Mouse (Mus musculus): ENCODE data around the gene Zfp853.

Gene Zfp853

GRCm38 (mm10) chr5:143293404-143293803 lies at the start of gene Zfp853:
TSS of gene Zfp853 (minus strand) at chr5:143293623.
- DNase-seq: peak; percentile 38 to 40

DNA sequence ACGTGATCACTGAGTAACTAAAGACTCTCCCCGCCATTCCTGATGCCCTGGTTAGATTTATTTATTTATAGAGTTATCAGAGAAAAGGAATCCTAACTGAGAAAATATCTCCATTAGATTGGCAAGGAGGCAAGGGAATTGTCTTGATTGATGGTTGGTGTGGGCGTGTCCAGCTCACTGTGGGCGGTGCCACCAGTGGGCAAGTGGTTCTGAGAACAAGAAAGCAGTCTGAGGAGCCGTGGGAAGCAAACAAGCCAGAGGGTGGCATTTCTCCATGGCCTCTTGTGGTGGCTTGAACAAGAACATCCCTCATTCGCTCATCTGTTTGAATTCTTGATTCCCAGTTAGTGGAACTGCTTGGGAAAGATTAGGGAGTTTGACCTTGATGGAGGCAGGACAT lies 46.2 kb upstream of the Zfp853 start:
- no peak for DNase-seq

- peak; percentile 39 to 52 for DNase-seq
These were observed 43.1 kb upstream of the Zfp853 start for GRCm38 (mm10) chr5:143336559-143336958.

DNA sequence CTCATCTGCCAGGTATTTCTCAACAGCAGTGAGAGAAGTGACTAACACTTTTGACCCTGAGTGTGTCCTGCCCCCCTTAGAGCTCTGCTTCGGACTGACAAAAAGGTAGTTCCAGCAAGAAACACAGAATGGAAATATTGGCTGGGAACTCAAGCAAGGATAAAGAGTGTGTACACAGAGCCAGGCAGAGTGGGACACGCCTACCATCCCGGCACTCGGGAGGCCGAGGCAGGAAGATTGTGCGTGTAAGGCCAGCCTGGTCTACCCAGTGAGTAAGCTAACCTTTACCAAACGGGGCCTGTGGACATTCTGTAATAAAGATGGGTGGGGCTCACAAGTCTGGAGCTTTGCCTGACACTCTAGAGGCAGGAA lies 41.7 kb upstream of the Zfp853 start:
- DNase-seq: no peak

DNA sequence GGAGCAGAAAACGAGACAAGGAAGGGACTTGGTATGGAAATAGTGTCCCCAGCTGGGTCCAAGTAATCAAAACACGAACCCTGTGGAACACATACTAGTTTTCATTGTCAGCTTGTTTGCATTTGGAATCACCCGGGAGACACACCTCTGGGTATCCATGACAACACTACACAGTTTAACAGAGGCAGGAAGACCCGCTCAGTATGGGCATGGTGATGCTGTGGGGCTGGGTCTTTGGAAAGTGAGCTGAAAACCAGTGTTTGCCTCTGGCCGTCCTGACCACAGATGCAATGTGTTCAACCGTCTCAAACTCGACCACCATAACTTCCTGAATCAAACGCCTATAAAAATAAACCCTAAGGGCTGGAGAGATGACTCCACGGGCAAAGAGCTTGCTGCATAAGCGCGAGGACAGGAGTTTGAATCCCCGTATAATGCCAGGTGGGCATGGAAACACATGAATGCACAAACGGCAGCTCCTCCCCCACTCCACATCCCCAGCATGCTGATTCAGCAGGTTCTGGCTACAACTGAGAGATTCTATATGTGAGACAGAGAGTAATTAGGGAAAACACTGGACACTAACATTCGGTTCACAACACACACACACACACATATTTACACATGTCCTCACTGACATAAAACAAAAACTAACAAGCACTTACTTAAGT lies 41.1 kb upstream of the Zfp853 start:
- no peak for DNase-seq

DNA sequence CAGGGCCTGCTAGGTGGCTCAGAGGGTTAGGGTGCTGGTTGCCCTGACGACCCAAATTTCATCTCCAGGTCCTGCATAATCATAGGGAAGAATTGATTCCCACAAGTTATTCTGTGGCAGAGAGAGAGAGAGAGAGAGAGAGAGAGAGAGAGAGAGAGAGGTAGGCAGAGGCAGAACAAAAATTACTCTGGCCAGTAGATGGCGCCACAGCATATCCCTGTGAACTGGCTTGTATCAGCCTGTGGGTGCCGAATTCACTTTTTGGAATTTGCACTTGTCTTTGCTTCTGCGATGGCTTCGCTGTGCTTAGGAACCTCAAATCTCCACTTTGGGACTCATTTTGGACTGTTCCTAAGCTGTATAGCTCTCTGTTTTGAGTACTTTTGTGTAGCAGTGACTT lies 40.4 kb upstream of the Zfp853 start:
- peak; percentile 91 to 95 for DNase-seq

- peak; percentile 97 to 98 for DNase-seq
These were observed 35.5 kb upstream of the Zfp853 start, which contains the start of gene Zdhhc4 for GRCm38 (mm10) chr5:143328690-143329495. TSS of gene Zdhhc4 (minus strand) at chr5:143329256.

DNA sequence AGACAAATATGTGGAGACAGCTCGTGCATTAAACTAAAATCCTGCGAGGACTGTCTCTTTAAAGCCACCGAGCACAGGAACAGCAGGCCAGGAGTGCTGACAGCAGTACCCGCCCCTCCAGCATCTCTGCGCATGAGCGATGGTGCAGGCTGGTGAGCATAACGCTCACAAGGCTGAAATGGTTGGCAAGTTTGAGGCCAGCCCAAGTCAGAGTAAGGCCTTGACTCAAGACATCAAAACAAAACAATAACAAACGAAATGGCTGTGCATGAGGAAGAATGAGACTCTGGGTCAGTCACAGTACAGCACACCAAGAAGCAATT lies 23.8 kb upstream of the Zfp853 start:
- DNase-seq: no peak

- DNase-seq: peak in 1 of 2 experiments; percentile 49
These were observed 23.3 kb upstream of the Zfp853 start for GRCm38 (mm10) chr5:143316605-143317287.

GRCm38 (mm10) chr5:143315514-143315888 lies 22.1 kb upstream of the Zfp853 start:
- DNase-seq: no peak

DNA sequence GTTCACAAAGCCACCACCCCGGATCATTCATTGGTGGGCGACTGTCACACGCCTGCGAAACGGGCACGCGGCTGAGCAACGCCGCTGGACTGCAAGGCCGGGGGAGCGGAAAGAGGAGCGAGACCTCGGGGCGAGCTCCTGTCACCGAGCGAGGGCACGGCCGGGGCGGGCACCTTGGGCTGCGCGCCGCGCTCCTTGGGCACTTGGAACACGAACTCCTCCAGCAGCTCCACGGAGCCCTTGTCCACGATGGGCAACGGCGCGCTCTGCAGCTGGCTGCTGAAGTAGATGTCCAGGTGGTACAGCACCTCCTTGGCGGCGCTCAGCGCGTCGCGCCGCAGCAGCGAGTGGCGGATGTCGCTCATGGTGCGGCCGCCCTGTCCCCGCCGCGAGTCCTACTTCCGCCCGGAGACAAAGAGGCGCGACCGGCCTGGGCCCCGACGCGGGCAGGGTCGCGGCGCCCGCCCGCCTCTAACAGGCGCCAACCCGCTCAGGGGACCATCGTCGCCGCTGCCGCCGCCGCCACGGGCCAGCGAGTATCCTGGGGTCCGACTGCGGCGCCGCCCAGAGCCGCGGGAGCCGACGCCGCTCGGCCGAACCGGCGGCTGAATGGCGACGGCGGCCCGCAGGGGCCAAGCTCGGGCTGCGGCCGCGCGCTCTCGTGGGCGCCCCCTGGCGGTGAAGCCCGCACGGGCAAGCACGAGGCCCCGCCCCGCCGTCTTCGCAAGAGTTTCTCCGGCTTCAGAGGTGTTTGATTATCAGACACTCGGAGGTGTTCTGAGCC lies 21.5 kb upstream of the Zfp853 start, which contains the start of gene E130309D02Rik:
Gene E130309D02Rik (minus strand): TSS at position 631 of the 784 bp plus-strand sequence.
- DNase-seq: peak; percentile 96 to 98

GRCm38 (mm10) chr5:143314183-143314729 lies 20.8 kb upstream of the Zfp853 start:
- peak in 1 of 2 experiments; percentile 44 for DNase-seq

GRCm38 (mm10) chr5:143311886-143312285 lies 18.5 kb upstream of the Zfp853 start:
- peak; percentile 89 to 94 for DNase-seq

DNA sequence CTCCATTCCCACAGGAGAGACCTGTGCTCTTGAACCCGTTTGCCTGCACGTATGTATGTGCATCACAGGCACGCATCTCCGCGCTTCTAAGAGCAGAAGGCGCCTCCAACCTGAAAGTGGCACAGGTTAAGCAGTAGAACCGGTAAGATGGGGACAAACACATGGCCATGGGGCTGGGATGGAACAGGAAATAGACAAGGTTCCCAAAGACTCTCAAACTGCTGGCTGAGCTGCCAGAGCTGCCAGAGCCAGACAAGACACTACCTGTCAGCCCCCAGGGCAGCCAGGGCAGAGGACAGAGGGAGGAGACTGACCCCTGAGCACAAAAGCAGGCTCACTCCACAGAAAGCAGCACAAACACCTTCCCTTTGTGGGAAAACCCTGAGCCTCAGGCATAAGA lies 16.5 kb upstream of the Zfp853 start:
- no peak for DNase-seq

DNA sequence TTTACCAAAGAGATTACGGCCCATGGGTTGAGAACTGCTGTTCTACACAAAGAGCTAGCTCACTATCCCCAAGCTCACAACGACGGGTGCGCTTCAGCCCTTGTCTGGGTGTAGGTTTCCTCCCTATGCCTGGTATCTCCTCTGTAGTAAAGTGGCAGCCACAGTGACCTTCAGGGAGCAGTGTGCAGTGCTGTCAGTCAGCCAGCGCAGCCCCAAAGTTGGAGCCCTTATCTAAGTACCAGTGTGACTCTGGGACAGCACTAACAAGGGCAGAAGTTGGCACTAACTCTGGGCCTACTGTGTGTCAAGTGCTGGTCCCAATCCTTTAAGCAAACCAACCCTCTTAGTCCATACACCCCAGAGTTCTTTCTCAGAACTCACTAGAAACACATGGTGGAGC lies 15.4 kb upstream of the Zfp853 start:
- no peak for DNase-seq

DNA sequence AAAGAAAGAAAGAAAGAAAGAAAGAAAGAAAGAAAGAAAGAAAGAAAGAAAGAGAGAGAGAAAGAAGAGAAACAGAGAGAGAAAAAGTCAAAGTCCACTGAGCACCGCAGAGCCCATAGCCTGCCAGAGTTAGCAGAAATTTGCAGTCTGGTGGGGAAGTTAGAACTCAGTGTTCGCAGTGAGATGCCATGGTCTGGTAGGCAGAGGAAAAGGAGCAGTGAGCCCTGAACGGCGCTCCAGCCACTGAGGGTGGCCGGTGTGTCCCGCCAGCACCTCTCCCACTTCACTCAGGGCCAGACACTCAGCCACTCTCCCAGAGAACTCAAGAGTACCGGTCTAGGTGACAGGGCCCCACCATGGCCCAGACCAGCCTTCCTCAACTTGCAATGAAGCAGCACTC lies 10.8 kb upstream of the Zfp853 start:
- no peak for DNase-seq

DNA sequence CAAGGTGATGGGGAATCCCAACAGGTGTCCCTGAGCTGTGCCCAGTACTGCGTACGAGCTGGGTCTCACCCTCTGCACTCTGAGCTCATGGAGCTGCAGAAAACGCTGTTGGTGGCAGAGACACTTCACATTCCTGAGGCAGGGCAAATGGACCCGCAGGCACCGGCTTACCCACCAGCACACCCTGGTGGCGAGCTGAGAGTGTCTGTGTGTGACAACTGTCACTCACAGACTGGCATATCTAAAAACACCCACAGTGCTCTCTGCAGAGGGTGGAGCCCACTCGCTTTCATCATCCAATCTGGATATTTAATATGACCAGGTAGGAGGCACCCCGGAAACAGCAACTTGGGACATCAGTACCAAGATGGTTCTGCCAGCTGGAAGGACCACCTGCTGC lies 7.9 kb upstream of the Zfp853 start:
- peak; percentile 56 to 63 for DNase-seq

- peak; percentile 82 to 88 for DNase-seq
These were observed 6.3 kb upstream of the Zfp853 start for GRCm38 (mm10) chr5:143299686-143300085.

- peak in 1 of 2 experiments; percentile 29 for DNase-seq
These were observed 5.0 kb upstream of the Zfp853 start for GRCm38 (mm10) chr5:143298391-143298790.

GRCm38 (mm10) chr5:143297986-143298385 lies 4.6 kb upstream of the Zfp853 start:
- peak in 1 of 2 experiments; percentile 32 for DNase-seq

DNA sequence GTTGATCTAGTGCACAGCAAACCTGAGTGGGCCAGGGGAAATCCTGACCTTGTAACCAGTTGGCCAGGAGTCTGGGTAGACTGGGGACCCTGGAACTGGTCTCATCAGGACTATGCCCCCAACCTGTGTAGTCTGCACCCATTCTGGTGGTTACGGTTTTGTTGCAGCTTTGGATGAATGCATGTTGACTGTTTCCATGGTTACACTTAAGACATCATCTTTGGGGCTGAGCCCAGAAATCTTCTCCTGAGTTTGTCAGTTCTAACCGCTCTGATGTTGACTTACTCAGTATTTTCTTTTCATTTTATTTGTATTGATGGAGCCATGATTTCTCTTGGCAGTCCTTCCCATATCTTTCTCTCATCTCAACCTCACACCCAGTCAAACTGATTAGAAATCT lies 1.9 kb upstream of the Zfp853 start:
- no peak for DNase-seq

DNA sequence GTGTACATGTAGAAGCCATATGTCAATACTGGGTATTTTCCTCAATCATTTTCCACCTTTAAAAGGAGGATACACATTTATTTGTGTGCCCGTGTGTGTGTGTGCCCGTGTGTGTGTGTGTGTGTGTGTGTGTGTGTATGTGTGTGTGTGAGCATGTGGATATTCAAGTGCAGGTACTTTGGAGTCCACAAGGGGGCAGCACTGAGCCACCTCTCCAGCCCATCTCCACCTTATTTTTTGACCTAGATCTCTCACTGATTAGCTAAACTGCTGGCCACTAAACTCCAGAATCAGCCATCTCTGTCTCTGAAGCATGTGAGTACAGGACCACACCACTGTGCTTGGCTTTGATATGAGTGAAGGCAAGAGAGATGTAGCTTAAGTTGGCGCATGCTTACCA lies 1.4 kb upstream of the Zfp853 start:
- no peak for DNase-seq

GRCm38 (mm10) chr5:143292879-143293278 lies 544 bp downstream of the Zfp853 start:
- DNase-seq: no peak
